Mouse (Mus musculus) heart, adult 2 months (tissue): Measurements from ENCODE around the gene Itga10.

Experiments used
- CTCF ChIP-seq: fragments of 200-600 bp; IDR thresholded peaks from 2 replicates; pipeline ENCODE4 v1.8.1; 2022; ENCODE audit warnings: antibody characterized with exemption, mild to moderate bottlenecking, moderate library complexity
- EP300 ChIP-seq: fragments of 200-500 bp; IDR thresholded peaks from 2 replicates; pipeline ENCODE4 v1.6.1; 2011; ENCODE audit warnings: low read depth, low read length, control low read depth; ENCODE audit not compliant: insufficient read depth
- POLR2A ChIP-seq: fragments of 200-500 bp; IDR thresholded peaks from 2 replicates; pipeline ENCODE4 v1.6.1; 2011; ENCODE audit warnings: mild to moderate bottlenecking, low read depth, low read length, control low read depth; ENCODE audit not compliant: insufficient read depth

GRCm38 (mm10) chr3:96669727-96670468, 24.5 kb downstream of the Itga10 start, which contains the start of gene Ankrd35:
- no peak for TF ChIP-seq POLR2A
- TF ChIP-seq CTCF = peak; percentile 53
- no peak for TF ChIP-seq EP300
